Mouse (Mus musculus) thymus, adult 2 months (tissue): Measurements from ENCODE around the gene Vamp2. TPM values are rescaled to one million over a fixed set of nuclear protein-coding genes. Genes with fewer than 3 reads are reported as not detected.

Experiments used
- DNase-seq: peaks from one replicate; pipeline ENCODE4 v3.0.0; 2021
- H3K27ac ChIP-seq: fragments of 200-500 bp; 2 replicates; pipeline ENCODE4 v1.5.1; 2012; ENCODE audit warnings: low read length, control low read depth; ENCODE audit not compliant: control insufficient read depth, insufficient read depth
- H3K27me3 ChIP-seq: fragments of 200-500 bp; 2 replicates; pipeline ENCODE4 v1.6.1; 2012; ENCODE audit warnings: mild to moderate bottlenecking, low read length, moderate library complexity, mixed read lengths; ENCODE audit not compliant: control insufficient read depth, insufficient read depth
- H3K36me3 ChIP-seq: fragments of 200-500 bp; 2 replicates; pipeline ENCODE4 v1.6.1; 2012; ENCODE audit warnings: mild to moderate bottlenecking, low read length, moderate library complexity; ENCODE audit not compliant: control insufficient read depth, insufficient read depth
- H3K4me1 ChIP-seq: fragments of 200-500 bp; replicated peaks from 2 replicates; pipeline ENCODE4 v1.6.1; 2012; ENCODE audit warnings: low read length; ENCODE audit not compliant: control insufficient read depth, insufficient read depth
- H3K4me3 ChIP-seq: fragments of 200-500 bp; 2 replicates; pipeline ENCODE4 v1.5.1; 2012; ENCODE audit warnings: mild to moderate bottlenecking, low read length, control low read depth, moderate library complexity; ENCODE audit not compliant: control insufficient read depth, insufficient read depth
- CTCF ChIP-seq: fragments of 200-500 bp; IDR thresholded peaks from 2 replicates; pipeline ENCODE4 v1.5.1; 2012; ENCODE audit warnings: mild to moderate bottlenecking, control low read depth, low read length, moderate library complexity, borderline replicate concordance; ENCODE audit not compliant: control insufficient read depth, poor library complexity, insufficient read depth; ENCODE audit errors: extremely low read depth
- POLR2A ChIP-seq: fragments of 200-500 bp; IDR thresholded peaks from 2 replicates; pipeline ENCODE4 v1.6.1; 2012; ENCODE audit warnings: mild to moderate bottlenecking, low read length, control low read depth, moderate library complexity; ENCODE audit not compliant: control insufficient read depth, poor library complexity, insufficient read depth; ENCODE audit errors: extremely low read depth
- WGBS: fragments of 180-500 bp; shearing (Covaris S2); methylation state at CpG from one replicate; pipeline ENCODE4 v1.1.7; 2018; 5-methylcytosine and 5-hydroxymethylcytosine counted together
- polyA plus RNA-seq: library from polyadenylated mRNA; depleted of rRNA; stranded (reverse); fragments of >200 nt; gene quantifications from 2 replicates; pipeline ENCODE4 v1.2.3, GENCODE M21; 2012

Gene Vamp2
- polyA plus RNA-seq, 1 experiment, result 159 TPM

DNA sequence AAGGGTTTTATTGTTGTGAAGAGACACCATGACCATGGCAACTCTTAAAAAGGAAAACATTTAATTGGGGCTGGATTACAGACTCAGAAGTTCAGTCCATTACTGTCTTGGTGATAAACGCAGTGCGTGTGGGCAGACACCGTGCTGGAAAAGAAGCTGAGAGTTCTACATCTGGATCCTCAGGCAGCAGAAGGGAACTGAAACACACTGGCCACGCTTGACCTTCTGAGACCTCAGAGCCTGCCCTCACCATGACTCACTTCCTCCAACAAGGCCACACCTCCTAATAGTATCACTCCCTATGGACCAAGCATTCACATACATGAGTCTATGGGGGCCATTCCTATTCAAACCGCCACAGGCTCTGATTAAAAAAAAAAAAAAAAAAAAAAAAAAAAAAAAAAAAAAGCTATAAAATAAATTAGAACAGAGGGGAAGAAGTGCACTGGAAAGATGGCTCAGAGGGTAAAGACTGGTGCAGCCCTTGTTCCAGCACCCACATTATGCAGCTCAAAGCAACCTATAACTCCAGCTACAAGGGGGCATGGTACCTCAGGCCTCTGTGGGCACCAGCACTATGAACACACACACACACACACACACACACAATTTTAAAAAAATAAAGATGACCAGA, 9.4 kb upstream of the Vamp2 start:
- TF ChIP-seq CTCF (no peak), POLR2A (no peak)
- DNase-seq, result no peak
- H3K4me3 ChIP-seq, result no peak overlapping the region
- H3K27ac ChIP-seq, result no peak overlapping the region
- no peaks in the 10 kb centered on the region for H3K36me3 ChIP-seq
- H3K27me3 ChIP-seq, result no peaks in the 10 kb centered on the region
- 69% methylated on average over 5 of the region's 5 CpGs for WGBS
- H3K4me1 ChIP-seq, result peaks cover 4% of the 10 kb centered on the region; the same call in 1 of the 2 replicates

DNA sequence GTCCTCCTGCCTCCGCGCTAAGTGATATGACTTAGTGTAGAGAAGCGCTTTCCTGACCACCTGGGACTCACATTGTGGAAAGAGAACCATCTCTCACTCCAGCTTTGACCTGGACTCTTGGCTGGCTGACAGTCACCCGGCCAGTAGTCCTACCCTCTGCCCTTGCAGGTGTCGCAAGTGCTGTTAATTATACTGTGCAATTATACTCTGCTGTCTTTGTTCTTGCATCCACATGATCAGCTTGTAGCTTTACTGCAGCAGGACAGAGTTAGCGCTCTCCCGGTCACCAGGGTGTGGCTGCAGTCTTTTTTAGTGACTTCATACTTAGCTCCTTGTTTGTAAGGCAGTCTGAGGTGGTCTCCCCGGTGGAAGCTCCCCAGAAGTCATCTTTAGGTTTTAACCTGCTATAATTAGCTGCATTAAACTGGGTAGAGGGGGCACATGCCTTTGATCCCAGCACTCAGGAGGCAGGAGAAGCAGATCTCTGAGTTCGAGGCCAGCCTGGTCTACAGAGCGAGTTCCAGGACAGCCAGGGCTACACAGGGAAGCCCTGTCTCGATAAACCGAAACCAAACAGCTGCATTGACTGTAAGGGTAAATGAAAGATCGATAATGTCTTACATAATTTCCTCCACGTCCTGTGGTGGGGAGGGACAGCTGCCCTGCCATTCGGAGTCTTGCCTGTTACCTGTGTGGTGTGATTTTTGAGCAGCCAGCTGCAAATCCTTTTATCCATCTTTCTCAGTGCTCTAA, 8.0 kb upstream of the Vamp2 start:
- Histone ChIP-seq H3K27me3 (no peaks in the 10 kb centered on the region), H3K36me3 (no peaks in the 10 kb centered on the region), H3K4me1 (peaks cover 4% of the 10 kb centered on the region; the same call in 1 of the 2 replicates), H3K27ac (no peak overlapping the region), H3K4me3 (no peak overlapping the region)
- 88% methylated on average over 15 of the region's 15 CpGs for WGBS
- TF ChIP-seq CTCF (no peak), POLR2A (no peak)
- no peak for DNase-seq

DNA sequence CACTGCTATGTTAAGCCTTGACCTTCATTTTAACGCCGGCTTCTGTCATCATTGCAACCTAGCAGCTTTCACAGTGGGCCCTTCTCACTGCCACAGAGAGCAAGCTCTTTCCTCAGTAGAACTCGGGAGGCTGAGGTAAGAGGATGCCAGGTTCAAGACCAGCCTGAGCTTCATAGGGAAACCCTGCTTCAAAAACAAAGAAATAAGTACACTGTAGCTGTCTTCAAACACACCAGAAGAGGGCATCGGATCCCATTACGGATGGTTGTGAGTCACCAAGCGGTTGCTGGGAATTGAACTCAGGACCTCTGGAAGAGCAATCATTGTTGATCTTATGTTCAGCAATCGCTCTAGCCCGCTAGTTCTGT, 7.5 kb upstream of the Vamp2 start:
- no peak for DNase-seq
- Histone ChIP-seq H3K27ac (no peak overlapping the region), H3K4me1 (peaks cover 4% of the 10 kb centered on the region; the same call in 1 of the 2 replicates), H3K27me3 (no peaks in the 10 kb centered on the region), H3K4me3 (no peak overlapping the region), H3K36me3 (no peaks in the 10 kb centered on the region)
- no peak for TF ChIP-seq POLR2A
- no peak for TF ChIP-seq CTCF
- 93% methylated on average over 8 of the region's 8 CpGs for WGBS

DNA sequence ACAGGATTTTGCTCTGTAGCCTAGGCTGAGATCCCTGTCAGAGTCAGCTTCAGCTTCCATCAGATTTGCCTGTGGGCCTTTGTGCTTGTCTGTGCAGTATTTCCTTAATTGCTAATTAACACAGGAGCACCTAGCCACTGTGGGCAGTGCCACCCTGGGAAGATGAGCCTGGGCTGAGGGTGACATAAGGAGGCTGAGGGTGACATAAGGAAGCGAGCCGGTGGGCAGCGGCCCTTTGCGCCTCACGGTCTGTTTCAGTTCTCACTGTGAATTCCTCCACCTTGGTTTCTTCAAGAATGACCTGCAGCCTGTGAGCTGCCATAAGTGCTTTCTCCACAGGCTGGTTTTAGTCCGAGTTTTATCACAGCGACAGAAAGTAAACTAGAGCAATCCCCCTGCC, 6.7 kb upstream of the Vamp2 start:
- DNase-seq, result no peak
- H3K36me3 ChIP-seq, result no peaks in the 10 kb centered on the region
- peaks cover 4% of the 10 kb centered on the region; the same call in 1 of the 2 replicates for H3K4me1 ChIP-seq
- 92% methylated on average over 7 of the region's 7 CpGs for WGBS
- H3K27me3 ChIP-seq, result no peaks in the 10 kb centered on the region
- no peak overlapping the region for H3K27ac ChIP-seq
- TF ChIP-seq POLR2A, result no peak
- TF ChIP-seq CTCF, result no peak
- no peak overlapping the region for H3K4me3 ChIP-seq

DNA sequence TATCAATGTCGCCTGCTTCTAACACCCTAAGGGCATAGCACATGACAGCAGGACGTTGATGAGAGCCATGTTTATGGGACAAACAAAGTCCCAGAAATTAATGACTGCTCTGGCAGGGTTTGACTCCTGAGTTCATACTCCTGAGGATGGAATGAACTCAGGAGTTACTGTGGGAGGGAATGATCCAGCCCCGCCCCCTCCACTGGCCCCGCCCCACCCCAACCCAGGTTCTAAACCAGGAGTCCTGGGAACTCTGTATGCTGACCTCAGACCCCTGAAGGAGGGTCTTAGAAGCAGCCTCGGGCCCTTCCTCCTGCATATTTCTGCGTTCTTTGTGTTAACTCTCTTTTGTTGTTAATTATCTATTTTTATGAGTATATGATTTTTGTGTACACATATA, 2.7 kb upstream of the Vamp2 start:
- H3K27me3 ChIP-seq, result no peaks in the 10 kb centered on the region
- DNase-seq, result no peak
- WGBS, result 87% methylated on average over 6 of the region's 6 CpGs
- no peak overlapping the region for H3K4me3 ChIP-seq
- H3K4me1 ChIP-seq, result peaks cover 14% of the 10 kb centered on the region
- no peak overlapping the region for H3K27ac ChIP-seq
- H3K36me3 ChIP-seq, result peaks cover 5% of the 10 kb centered on the region
- TF ChIP-seq POLR2A (no peak), CTCF (no peak)

DNA sequence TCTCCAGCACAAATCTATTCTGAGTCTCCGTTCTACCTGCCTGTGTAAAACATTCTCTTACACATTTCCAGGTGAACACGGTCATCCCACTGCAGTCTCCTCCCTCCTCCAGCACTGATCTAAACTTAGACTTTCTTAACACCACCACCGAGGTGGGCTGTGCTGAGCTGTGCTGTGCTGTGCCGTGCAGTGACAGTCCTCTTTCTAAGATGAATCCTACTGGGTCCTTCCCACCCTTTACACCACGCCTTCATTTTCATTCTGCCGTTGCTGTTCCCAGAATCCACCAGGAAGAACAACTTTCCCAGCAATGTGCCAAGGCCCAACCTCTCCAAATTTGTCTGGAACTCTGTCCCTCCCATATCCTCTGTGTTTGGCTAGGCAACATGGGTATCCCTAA, 1.9 kb upstream of the Vamp2 start:
- Histone ChIP-seq H3K4me1 (peaks cover 14% of the 10 kb centered on the region), H3K36me3 (peaks cover 5% of the 10 kb centered on the region), H3K4me3 (no peak overlapping the region), H3K27ac (no peak overlapping the region), H3K27me3 (no peaks in the 10 kb centered on the region)
- TF ChIP-seq CTCF (no peak), POLR2A (no peak)
- no peak for DNase-seq
- 92% methylated on average over 6 of the region's 6 CpGs for WGBS

DNA sequence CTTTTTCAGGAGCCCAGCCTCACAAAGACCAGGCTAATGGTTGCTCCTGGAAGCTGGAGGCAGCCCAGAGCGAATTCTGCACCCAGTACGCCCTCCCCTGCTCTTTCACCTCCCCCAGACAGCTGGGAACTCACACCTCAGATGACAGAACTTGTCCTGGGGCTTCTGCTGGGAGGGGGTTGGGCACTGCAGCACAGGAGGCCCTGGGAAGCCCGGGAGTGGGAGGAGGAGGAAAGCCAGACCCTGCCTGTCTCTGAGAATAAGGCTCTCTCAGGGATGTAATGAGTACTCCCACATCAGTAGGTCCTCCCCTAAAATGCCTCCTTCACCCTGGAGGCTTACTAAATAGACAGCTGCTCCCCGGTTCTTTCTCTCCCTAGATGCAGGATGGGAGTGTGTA, 1.2 kb upstream of the Vamp2 start:
- peaks cover 14% of the 10 kb centered on the region for H3K4me1 ChIP-seq
- no peak for DNase-seq
- no peak overlapping the region for H3K27ac ChIP-seq
- no peaks in the 10 kb centered on the region for H3K27me3 ChIP-seq
- no peak overlapping the region for H3K4me3 ChIP-seq
- no peak for TF ChIP-seq POLR2A
- no peak for TF ChIP-seq CTCF
- H3K36me3 ChIP-seq, result peaks cover 5% of the 10 kb centered on the region
- WGBS, result 79% methylated on average over 4 of the region's 4 CpGs
